Mouse (Mus musculus) heart, embryonic 14.5 days (tissue): ENCODE measurements around the gene Lipt2. TPM values are rescaled to one million over a fixed set of nuclear protein-coding genes. Genes with fewer than 3 reads are reported as not detected.

Source experiments
- ATAC-seq: fragments of 200-750 bp; cut with Nextera tagmentation; 2 replicates; pipeline ENCODE4 v1.8.0; 2017; ENCODE audit warnings: low read depth, moderate TSS enrichment; ENCODE audit not compliant: insufficient number of reproducible peaks, insufficient read depth, low FRiP score
- H3K27ac ChIP-seq, 2 experiments: fragments of 200-500 bp in 1 of 2; fragments of 300-500 bp in 1 of 2; sonication (generic) in 1 of 2; replicated peaks in 1 of 2; 2 replicates each; pipeline ENCODE4 v1.5.1; 2012 to 2014; ENCODE audit warnings: low read depth in 2 of 2, low read length in 2 of 2, control low read depth in 1 of 2, mild to moderate bottlenecking in 1 of 2, mixed read lengths in 1 of 2; ENCODE audit not compliant: control insufficient read depth in 1 of 2, insufficient read depth in 1 of 2
- H3K27me3 ChIP-seq: fragments of 300-500 bp; sonication (generic); 2 replicates; pipeline ENCODE4 v1.6.1; 2014; ENCODE audit warnings: mild to moderate bottlenecking, low read length, control low read depth; ENCODE audit not compliant: control insufficient read depth, insufficient read depth
- H3K36me3 ChIP-seq: fragments of 300-500 bp; sonication (generic); 2 replicates; pipeline ENCODE4 v1.6.1; 2014; ENCODE audit warnings: mild to moderate bottlenecking, control low read depth, low read length, mixed read lengths; ENCODE audit not compliant: control insufficient read depth, insufficient read depth
- H3K4me1 ChIP-seq, 2 experiments: fragments of 200-500 bp in 1 of 2; fragments of 300-500 bp in 1 of 2; sonication (generic) in 1 of 2; 2 replicates each; pipeline ENCODE4 v1.6.1; 2012 to 2014; ENCODE audit warnings: low read length in 2 of 2, control low read depth in 1 of 2, mixed read lengths in 1 of 2; ENCODE audit not compliant: control insufficient read depth in 2 of 2, insufficient read depth in 2 of 2
- H3K4me2 ChIP-seq: fragments of 300-500 bp; sonication (generic); 2 replicates; pipeline ENCODE4 v1.6.1; 2014; ENCODE audit warnings: mild to moderate bottlenecking, low read length
- H3K4me3 ChIP-seq, 2 experiments: fragments of 200-500 bp in 1 of 2; fragments of 300-500 bp in 1 of 2; sonication (generic) in 1 of 2; 2 replicates each; pipeline ENCODE4 v1.5.1; 2012 to 2014; ENCODE audit warnings: low read length in 2 of 2, mild to moderate bottlenecking in 2 of 2, control low read depth in 1 of 2, low read depth in 1 of 2, moderate library complexity in 1 of 2; ENCODE audit not compliant: control insufficient read depth in 1 of 2, insufficient read depth in 1 of 2
- H3K9ac ChIP-seq: fragments of 300-500 bp; sonication (generic); 2 replicates; pipeline ENCODE4 v1.6.1; 2014; ENCODE audit warnings: mild to moderate bottlenecking, low read length
- H3K9me3 ChIP-seq: fragments of 300-500 bp; sonication (generic); 2 replicates; pipeline ENCODE4 v1.6.1; 2016; ENCODE audit warnings: low read length, control low read depth; ENCODE audit not compliant: control insufficient read depth
- WGBS: fragments of 180-500 bp; shearing (Covaris S2); extraction: QIAGEN DNeasy Blood & Tissue Kit; methylation state at CpG from one replicate; pipeline ENCODE4 v1.1.7; 2014; 5-methylcytosine and 5-hydroxymethylcytosine counted together
- polyA plus RNA-seq: library from polyadenylated mRNA; unstranded; fragments of >200 nt; fragmentation: Nextera tagmentation; extraction: Ambion mirVana; gene quantifications from 2 replicates; pipeline ENCODE4 v1.2.1, GENCODE M21; 2014

The Lipt2 gene
- polyA plus RNA-seq = 14.7 and 18.0 TPM in 2 replicates

DNA sequence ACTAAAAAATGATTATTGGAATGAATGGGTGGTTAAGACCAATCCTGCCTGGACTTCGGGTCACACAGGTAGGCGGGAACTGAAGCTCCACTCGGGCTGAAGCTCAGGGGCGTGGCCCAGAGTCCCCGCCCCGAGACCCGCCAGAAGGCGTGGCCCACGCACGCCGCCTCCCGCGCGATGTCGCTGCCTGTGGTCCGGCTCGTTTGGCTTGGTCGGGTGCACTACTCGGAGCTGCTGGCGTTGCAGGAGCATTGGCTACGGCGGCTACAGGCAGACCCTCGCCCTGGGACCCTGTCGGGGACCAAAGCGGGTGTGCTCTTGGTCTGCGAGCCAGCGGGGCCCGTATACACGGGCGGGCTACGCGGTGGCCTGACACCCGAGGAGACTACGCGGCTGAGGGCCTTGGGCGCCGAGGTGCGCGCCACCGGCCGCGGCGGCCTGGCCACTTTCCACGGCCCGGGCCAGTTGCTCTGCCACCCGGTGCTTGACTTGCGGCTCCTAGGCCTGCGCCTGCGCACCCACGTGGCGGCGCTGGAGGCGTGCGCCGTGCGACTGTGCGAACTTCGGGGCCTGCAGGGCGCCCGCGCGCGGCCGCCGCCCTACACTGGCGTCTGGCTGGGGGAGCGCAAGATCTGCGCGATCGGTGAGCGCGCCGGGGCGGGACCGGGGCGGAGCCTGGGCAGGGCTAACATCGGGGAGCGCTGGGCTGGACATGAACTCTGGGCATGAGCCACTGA is at the start of gene Lipt2:
Lipt2 (plus strand) TSS at position 173 of the 737 bp plus-strand sequence.
- H3K9ac ChIP-seq = peak within 1 kb of the TSS; percentile 93
- WGBS = under 1% methylated on average over 72 of the region's 78 CpGs
- peak within 1 kb of the TSS; percentile 81 to 90 for H3K4me3 ChIP-seq
- H3K9me3 ChIP-seq = no peaks in the 10 kb centered on the region
- 0 out of 2 replicates have a peak, but pooled peaks cover 3% of the 10 kb centered on the region for H3K36me3 ChIP-seq
- no peaks in the 10 kb centered on the region for H3K27me3 ChIP-seq
- H3K4me2 ChIP-seq = peak within 1 kb of the TSS; percentile 92
- peak within 1 kb of the TSS; percentile 89 to 95 for H3K27ac ChIP-seq
- peaks cover 4 to 5% of the 10 kb centered on the region in 2 experiments; a peak in 2 of 4 replicates for H3K4me1 ChIP-seq
- peak; percentile 97 for ATAC-seq

DNA sequence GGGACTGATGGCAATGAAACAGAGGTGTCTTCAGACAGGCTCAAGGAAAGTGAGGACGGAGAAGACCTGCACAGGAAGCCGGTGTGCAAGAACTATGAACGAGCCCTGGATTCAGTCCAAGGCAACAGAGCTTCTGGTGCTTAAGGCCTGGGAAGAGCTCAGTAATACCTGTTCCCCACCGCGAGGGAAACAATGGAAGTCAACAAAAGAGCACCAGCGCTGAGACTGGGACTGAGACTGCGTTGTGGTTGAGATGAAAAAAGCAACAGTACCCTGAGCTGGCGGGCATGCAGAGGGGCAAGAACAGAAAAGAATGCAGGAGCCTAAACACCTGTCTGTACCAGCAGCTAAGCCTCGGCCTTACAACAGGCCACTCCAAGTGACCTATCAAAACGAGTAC is 47.6 kb upstream of the Lipt2 start:
- 69% methylated on average over 10 of the region's 10 CpGs for WGBS
- no peaks in the 10 kb centered on the region for H3K9me3 ChIP-seq
- no peak overlapping the region for H3K27ac ChIP-seq
- no peaks in the 10 kb centered on the region for H3K27me3 ChIP-seq
- H3K4me3 ChIP-seq = no peak overlapping the region
- no peak overlapping the region for H3K4me2 ChIP-seq
- no peak overlapping the region for H3K9ac ChIP-seq
- H3K36me3 ChIP-seq = peaks cover 82% of the 10 kb centered on the region
- no peaks in the 10 kb centered on the region for H3K4me1 ChIP-seq
- no peak for ATAC-seq

DNA sequence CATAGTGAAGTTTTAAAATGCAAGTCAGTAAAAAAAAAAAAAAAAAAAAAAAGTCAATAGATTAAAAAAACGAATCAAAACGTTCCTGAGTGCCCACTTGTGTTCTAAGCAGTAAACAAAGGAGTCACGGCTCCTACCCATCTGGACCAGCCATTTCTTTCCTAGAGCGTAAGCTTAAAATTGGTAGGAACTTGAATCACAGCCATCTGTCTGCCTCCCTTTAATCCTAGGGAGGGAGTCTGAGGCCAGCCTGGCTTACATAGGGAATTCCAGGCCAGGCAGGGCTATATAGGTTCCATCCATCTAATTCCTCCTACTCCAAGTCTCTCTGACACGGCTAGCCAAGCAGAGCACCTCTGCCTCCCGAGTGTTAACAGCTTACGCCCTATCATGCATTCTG is 45.3 kb upstream of the Lipt2 start:
- whole genome bisulfite sequencing = 84% methylated on average over 7 of the region's 7 CpGs
- Histone ChIP-seq H3K27ac (no peak overlapping the region), H3K4me2 (no peak overlapping the region), H3K36me3 (peaks cover 83% of the 10 kb centered on the region), H3K27me3 (no peaks in the 10 kb centered on the region), H3K9ac (no peak overlapping the region), H3K9me3 (no peaks in the 10 kb centered on the region), H3K4me1 (no peaks in the 10 kb centered on the region), H3K4me3 (no peak overlapping the region)
- no peak for ATAC-seq

DNA sequence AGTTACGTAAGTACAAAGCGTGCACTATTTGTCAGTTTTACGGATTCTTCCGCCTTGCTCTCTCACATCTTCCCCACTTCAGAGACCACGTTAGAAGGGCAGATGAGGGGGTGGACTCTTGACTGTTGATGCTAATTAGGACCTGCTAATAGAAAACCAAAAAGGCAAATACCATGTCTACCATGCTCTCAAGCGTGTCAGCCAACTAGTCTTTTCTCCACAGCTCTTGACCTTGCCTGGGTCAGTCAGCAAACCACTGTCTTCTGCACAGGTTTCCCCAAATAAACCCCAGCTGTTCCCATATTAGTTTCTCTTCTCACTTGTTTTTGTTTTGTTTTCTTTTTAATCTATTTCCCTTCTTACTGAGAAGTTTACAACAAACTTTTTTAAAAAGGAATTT is 44.8 kb upstream of the Lipt2 start:
- no peak overlapping the region for H3K27ac ChIP-seq
- H3K36me3 ChIP-seq = peaks cover 84% of the 10 kb centered on the region
- 94% methylated on average over 6 of the region's 6 CpGs for WGBS
- H3K4me3 ChIP-seq = no peak overlapping the region
- no peak for ATAC-seq
- H3K9ac ChIP-seq = no peak overlapping the region
- no peak overlapping the region for H3K4me2 ChIP-seq
- H3K27me3 ChIP-seq = no peaks in the 10 kb centered on the region
- no peaks in the 10 kb centered on the region for H3K4me1 ChIP-seq
- H3K9me3 ChIP-seq = no peaks in the 10 kb centered on the region

DNA sequence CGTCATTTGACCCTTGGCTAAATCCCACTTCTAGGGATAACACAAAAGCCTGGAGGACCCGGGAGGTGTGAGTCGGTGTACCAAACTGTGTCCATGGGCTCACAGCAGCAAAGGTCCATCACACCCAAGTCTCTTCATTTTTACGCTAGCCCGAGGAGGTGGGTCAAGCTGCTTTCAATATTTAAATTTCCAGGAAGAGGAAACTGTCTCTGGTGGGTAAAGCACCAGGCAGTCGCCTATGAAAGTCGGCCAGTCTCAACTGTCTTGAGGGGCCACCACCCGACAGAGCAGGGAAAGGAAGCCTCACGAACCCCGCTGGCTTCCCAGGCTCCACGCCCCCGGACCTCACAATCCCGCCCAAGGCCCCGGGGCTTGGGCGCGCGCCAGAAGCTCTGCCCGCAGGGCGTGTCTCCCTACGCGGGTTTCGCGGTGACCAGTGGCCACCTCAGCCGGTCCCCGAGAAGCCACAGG is 38.3 kb upstream of the Lipt2 start:
- 0% methylated on average over 25 of the region's 25 CpGs for WGBS
- H3K36me3 ChIP-seq = peaks cover 28% of the 10 kb centered on the region
- peak overlapping the region; percentile 69 to 88 for H3K27ac ChIP-seq
- H3K9me3 ChIP-seq = no peaks in the 10 kb centered on the region
- ATAC-seq = peak; percentile 60
- peaks cover 0 to 10% of the 10 kb centered on the region in 2 experiments; a peak in 2 of 4 replicates for H3K4me1 ChIP-seq
- H3K4me2 ChIP-seq = peak overlapping the region; percentile 90
- peak overlapping the region; percentile 94 for H3K9ac ChIP-seq
- H3K4me3 ChIP-seq = peak overlapping the region; percentile 93 to 97
- H3K27me3 ChIP-seq = no peaks in the 10 kb centered on the region

DNA sequence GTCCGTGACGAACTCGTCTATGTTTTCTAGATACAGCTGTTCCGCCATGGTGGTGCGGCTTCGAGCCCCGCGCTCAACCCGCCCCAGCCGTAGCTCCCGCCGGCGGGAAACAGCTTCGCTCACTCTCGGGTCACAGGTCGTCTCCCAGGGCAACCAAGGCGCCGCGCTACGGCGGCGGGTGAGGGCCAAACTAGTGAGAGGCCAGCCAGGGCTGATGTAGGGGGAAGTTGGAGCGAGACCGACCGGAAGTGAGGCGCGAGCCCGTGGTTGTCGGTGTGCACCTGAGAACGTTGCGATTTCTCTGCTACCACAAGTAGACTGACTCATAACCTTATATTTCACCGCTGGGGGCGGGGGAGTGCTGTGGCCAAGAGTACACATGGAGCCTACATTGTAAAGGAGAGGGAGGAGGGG is 37.7 kb upstream of the Lipt2 start, which contains the start of gene Pold3:
Pold3 (minus strand) TSS at position 190 of the 414 bp plus-strand sequence.
- H3K9ac ChIP-seq = peak within 1 kb of the TSS; percentile 94
- ATAC-seq = peak; percentile 86
- peaks cover 24% of the 10 kb centered on the region for H3K36me3 ChIP-seq
- no peaks in the 10 kb centered on the region for H3K27me3 ChIP-seq
- no peaks in the 10 kb centered on the region for H3K9me3 ChIP-seq
- peak within 1 kb of the TSS; percentile 79 to 88 for H3K27ac ChIP-seq
- H3K4me2 ChIP-seq = peak within 1 kb of the TSS; percentile 90
- peaks cover 0 to 10% of the 10 kb centered on the region in 2 experiments; a peak in 2 of 4 replicates for H3K4me1 ChIP-seq
- H3K4me3 ChIP-seq = peak within 1 kb of the TSS; percentile 93 to 97
- 0% methylated on average over 33 of the region's 33 CpGs for WGBS

DNA sequence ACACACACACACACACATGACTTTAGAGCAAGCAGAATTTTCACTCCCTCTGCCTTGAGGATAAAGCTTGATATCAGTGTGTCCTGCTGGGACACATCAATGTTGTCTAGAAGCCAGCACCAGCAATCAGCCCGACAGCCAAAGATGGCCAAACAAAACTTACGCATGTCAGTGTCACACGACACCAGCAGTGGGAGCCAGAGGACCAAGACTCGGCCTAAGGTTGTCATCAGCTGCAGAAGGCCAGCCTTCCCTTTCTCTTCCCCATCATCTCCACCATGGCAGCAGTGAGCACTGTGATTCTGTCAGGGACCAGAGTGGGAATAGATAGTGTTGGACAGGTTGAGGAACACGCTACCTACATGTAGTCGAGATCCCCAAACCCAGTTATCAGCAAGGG is 35.6 kb upstream of the Lipt2 start:
- H3K27me3 ChIP-seq = no peaks in the 10 kb centered on the region
- no peak overlapping the region for H3K4me2 ChIP-seq
- ATAC-seq = no peak
- H3K27ac ChIP-seq = no peak overlapping the region
- 48% methylated on average over 6 of the region's 6 CpGs for WGBS
- H3K36me3 ChIP-seq = peaks cover 8% of the 10 kb centered on the region
- no peak overlapping the region for H3K4me3 ChIP-seq
- no peaks in the 10 kb centered on the region; the same call in 1 of the 2 replicates for H3K9me3 ChIP-seq
- H3K9ac ChIP-seq = no peak overlapping the region
- peaks cover 0 to 10% of the 10 kb centered on the region in 2 experiments; a peak in 2 of 4 replicates for H3K4me1 ChIP-seq
